Mouse (Mus musculus) bone marrow, adult 2 months (tissue): Measurements from ENCODE around the gene Mettl26. TPM values are rescaled to one million over a fixed set of nuclear protein-coding genes. Genes with fewer than 3 reads are reported as not detected.

ENCODE experiments used
- H3K27ac ChIP-seq: fragments of 200-500 bp; 2 replicates; pipeline ENCODE4 v1.5.1; 2012; ENCODE audit warnings: low read depth, mild to moderate bottlenecking, control low read depth, inconsistent platforms, low read length; ENCODE audit not compliant: control insufficient read depth, poor library complexity, insufficient read depth
- H3K4me1 ChIP-seq: fragments of 200-500 bp; 2 replicates; pipeline ENCODE4 v1.6.1; 2011; ENCODE audit warnings: low read length; ENCODE audit not compliant: control insufficient read depth, insufficient read depth
- H3K4me3 ChIP-seq: fragments of 200-500 bp; replicated peaks from 2 replicates; pipeline ENCODE3; 2011; ENCODE audit warnings: mild to moderate bottlenecking, low read depth, low read length, control low read depth; ENCODE audit not compliant: control insufficient read depth
- CTCF ChIP-seq: fragments of 200-500 bp; IDR thresholded peaks from 2 replicates; pipeline ENCODE4 v1.5.1; 2011; ENCODE audit warnings: low read length, control low read depth; ENCODE audit not compliant: control insufficient read depth, insufficient read depth
- POLR2A ChIP-seq: fragments of 200-500 bp; IDR thresholded peaks from 2 replicates; pipeline ENCODE4 v1.6.1; 2011; ENCODE audit warnings: low read depth, mild to moderate bottlenecking, control low read depth, low read length, borderline replicate concordance; ENCODE audit not compliant: control insufficient read depth
- WGBS: fragments of 180-500 bp; shearing (Covaris S2); methylation state at CpG from one replicate; pipeline ENCODE4 v1.1.7; 2018; 5-methylcytosine and 5-hydroxymethylcytosine counted together
- polyA plus RNA-seq: library from polyadenylated mRNA; stranded (reverse); fragments of >200 nt; gene quantifications from 2 replicates; pipeline ENCODE4 v1.2.4, GENCODE M21; 2011; ENCODE audit warnings: low replicate concordance; ENCODE audit not compliant: missing spikeins, insufficient read depth, insufficient read length

Mettl26 gene
- polyA plus RNA-seq, 1 experiment = 30.0 TPM

DNA sequence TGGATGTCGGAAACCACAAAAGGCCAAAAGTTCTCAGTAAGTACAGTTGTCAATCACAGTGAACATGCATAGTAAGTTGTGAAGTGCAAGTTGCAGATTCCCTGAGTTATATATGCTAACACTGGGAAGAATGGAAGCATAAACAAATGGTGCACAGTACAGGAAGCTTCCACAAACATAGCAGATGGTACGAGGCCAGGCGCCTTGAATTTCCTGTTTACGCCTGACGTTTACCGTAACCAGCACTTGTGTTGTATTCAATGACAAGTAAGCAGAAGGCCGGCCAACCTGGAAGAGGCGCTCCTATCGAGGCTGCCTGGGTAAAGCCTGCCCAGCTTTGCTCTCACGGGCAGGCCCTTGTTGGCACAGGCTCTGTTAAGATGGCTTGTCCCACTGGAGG, 12.6 kb downstream of the Mettl26 start:
- 86% methylated on average over 10 of the region's 10 CpGs for WGBS
- no peak overlapping the region for H3K27ac ChIP-seq
- TF ChIP-seq POLR2A = no peak
- no peak for TF ChIP-seq CTCF

GRCm38 (mm10) chr17:25888837-25889236, 14.0 kb downstream of the Mettl26 start:
- WGBS = 86% methylated on average over 3 of the region's 3 CpGs
- no peak overlapping the region for H3K27ac ChIP-seq
- TF ChIP-seq CTCF (no peak), POLR2A (no peak)
- no peak overlapping the region for H3K4me3 ChIP-seq
- no peaks in the 10 kb centered on the region for H3K4me1 ChIP-seq

More for the DNA sequence above, 12.6 kb downstream of the Mettl26 start:
- Histone ChIP-seq H3K4me1 (no peaks in the 10 kb centered on the region), H3K4me3 (no peak overlapping the region)

DNA sequence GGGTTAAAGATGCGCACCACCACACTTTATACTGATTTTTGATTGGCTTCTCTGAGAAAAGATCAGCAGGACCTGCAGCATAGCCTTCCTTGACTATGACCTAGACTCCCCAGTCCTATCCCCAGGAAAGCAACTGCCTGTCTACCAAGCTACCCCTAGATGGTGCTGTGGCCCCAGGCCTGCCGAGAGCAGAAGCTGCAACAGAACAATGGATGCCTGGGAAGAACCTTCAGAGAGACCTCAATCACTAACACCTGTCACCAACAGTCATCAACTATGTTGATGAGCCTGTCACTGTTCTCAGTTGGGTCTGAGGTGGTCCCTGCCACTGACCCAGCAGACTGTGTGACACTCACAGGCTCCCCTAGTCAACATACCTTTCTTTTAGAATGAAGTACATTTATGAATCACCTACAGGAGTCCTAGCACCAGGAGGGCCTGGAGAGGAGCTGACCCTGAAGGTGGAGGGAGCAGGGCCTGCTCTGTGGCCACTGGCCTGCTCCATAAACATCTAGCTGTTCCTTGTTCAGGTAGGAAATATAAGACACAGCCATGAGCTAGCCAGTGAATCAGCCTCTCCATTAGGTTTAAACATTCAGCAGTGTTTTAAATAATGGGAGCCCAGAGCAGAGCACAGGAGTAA, 19.2 kb downstream of the Mettl26 start:
- WGBS = 33% methylated on average over 2 of the region's 2 CpGs
- no peak overlapping the region for H3K27ac ChIP-seq
- no peak overlapping the region for H3K4me3 ChIP-seq
- no peak for TF ChIP-seq POLR2A
- peak; percentile 99 for TF ChIP-seq CTCF
- no peaks in the 10 kb centered on the region for H3K4me1 ChIP-seq

DNA sequence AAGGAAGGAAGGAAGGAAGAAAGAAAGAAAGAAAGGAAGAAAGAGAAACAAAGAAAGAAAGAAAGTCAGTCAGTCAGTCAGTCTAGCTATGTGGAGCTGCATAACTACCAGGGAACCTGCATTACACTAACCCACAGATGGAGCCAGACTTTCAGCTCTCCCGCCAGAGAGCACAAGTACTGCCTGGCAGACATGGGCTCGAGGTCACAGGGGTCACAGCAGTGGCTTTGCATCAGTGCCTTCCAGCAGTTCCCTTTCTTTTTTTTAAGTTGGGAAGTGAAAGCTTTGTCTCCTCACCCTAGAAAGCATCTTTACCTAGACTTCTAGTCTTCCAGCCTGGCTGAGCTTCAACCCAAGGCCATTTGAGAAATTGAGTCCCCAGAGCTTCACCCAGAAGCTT, 20.5 kb downstream of the Mettl26 start:
- 36% methylated on average over 2 of the region's 2 CpGs for WGBS
- Histone ChIP-seq H3K4me1 (no peaks in the 10 kb centered on the region), H3K4me3 (no peak overlapping the region), H3K27ac (no peak overlapping the region)
- TF ChIP-seq POLR2A (no peak), CTCF (no peak)

DNA sequence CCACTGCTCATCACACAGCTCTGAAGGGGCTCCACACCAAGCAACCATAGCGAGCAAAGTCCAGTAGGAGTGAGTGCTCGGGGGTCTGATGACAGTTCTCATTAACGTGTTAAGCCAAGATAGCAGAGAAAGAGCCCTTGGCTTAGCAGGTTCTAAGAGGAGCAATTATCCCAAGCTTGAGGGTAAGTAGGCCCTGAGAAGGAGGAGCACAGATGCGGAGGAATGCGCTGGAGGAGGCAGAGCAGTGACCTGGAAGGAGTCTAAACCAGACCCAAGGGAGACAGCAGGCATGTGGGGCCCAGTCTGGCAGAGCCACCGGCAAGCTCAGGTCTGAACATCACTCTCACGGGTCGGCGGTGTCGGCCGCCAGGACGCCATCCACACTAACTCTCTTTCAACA, 21.0 kb downstream of the Mettl26 start:
- Histone ChIP-seq H3K4me1 (no peaks in the 10 kb centered on the region), H3K27ac (no peak overlapping the region), H3K4me3 (no peak overlapping the region)
- no peak for TF ChIP-seq POLR2A
- no peak for TF ChIP-seq CTCF
- WGBS = 85% methylated on average over 12 of the region's 12 CpGs

DNA sequence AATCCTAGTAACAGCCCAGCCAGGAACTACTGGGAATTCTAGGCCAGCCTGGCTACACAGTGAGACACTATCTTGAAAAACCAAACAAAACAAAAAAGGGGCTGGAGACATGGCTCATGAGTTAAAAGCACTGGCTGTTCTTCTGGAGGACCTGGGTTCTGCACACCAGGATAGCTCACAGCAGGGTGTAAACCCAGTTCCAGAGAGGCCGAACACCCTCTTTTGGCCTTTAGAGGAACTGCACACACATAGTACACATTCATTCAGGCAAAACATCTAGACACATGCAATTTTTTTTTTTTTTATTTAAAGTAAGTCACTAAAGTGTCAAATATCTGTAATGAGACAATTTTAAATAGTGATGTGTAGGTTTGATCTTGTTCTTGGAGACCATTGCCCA, 25.3 kb downstream of the Mettl26 start:
- TF ChIP-seq CTCF = no peak
- no peak for TF ChIP-seq POLR2A
- WGBS = 89% methylated on average over 1 of the region's 1 CpGs
- no peak overlapping the region for H3K27ac ChIP-seq

DNA sequence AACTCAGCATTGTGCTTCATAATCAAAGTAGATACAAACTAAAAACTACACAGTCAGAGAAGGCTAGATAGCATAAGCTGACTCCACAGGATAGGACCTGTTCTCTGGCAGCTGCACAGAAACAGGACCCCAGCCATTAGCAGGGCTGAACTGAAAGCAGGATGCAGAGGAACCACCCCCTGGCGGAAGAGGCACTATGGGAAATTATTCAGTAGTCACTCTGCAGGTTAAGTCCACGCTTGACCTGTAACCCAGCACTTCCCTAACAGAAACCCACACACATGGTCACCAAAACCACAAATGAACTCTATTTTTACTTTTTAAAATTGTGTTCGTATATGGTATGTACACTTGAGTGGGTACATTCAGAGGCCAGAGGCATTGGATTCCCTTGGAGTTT, 28.2 kb downstream of the Mettl26 start:
- 14% methylated on average over 3 of the region's 3 CpGs for WGBS
- TF ChIP-seq CTCF = no peak
- TF ChIP-seq POLR2A = no peak
- no peaks in the 10 kb centered on the region; the same call in 1 of the 2 replicates for H3K4me1 ChIP-seq
- no peak overlapping the region for H3K4me3 ChIP-seq
- H3K27ac ChIP-seq = no peak overlapping the region

More for the DNA sequence above, 25.3 kb downstream of the Mettl26 start:
- Histone ChIP-seq H3K4me1 (no peaks in the 10 kb centered on the region; the same call in 1 of the 2 replicates), H3K4me3 (no peak overlapping the region)

GRCm38 (mm10) chr17:25907640-25908039, 32.8 kb downstream of the Mettl26 start:
- no peak overlapping the region for H3K27ac ChIP-seq
- 82% methylated on average over 2 of the region's 2 CpGs for WGBS
- H3K4me3 ChIP-seq = no peak overlapping the region
- TF ChIP-seq CTCF (no peak), POLR2A (no peak)
- no peaks in the 10 kb centered on the region; the same call in 1 of the 2 replicates for H3K4me1 ChIP-seq

DNA sequence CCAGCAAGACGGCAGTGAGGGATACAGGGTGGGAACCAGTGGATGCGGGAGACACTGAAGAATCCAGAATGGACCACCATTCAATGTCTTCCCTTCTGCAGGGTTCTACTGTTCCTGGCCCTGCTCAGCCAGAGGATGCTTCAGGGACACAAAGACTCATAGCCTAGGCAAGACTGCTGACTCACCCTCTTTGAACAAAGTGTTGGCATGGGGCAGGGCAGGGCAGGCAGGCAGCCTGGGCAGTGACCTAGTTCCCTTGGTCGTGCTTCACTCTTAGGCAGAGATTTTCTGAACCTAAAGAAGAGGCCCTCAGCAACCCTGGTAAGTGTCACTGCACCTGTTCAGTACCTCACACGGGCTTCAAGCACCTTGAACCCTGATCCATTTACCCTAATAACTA, 36.9 kb downstream of the Mettl26 start:
- Histone ChIP-seq H3K27ac (no peak overlapping the region), H3K4me1 (peaks cover 2% of the 10 kb centered on the region; the same call in 1 of the 2 replicates), H3K4me3 (no peak overlapping the region)
- WGBS = 71% methylated on average over 4 of the region's 4 CpGs
- TF ChIP-seq CTCF (no peak), POLR2A (no peak)
